Mouse (Mus musculus) ES-Bruce4 (cell line): ENCODE results near the gene P3h3. TPM values are rescaled to one million over a fixed set of nuclear protein-coding genes. Genes with fewer than 3 reads are reported as not detected.
"Not testable (repeated sequence)": the region's sequence is repeated elsewhere in the genome, so short reads cannot be mapped to it uniquely, and the experiment has no call there.

Experiments
- H3K27ac ChIP-seq: 2 replicates; pipeline ENCODE4 v1.5.1; 2012; ENCODE audit warnings: low read length, inconsistent platforms; ENCODE audit not compliant: insufficient read depth
- H3K27me3 ChIP-seq: 2 replicates; pipeline ENCODE4 v1.6.1; 2012; ENCODE audit warnings: mild to moderate bottlenecking, low read length, inconsistent platforms; ENCODE audit not compliant: control insufficient read depth, poor library complexity, insufficient read depth, severe bottlenecking
- H3K36me3 ChIP-seq: 2 replicates; pipeline ENCODE4 v1.6.1; 2012; ENCODE audit warnings: inconsistent platforms, mild to moderate bottlenecking, low read length, moderate library complexity; ENCODE audit not compliant: control insufficient read depth, poor library complexity, insufficient read depth, severe bottlenecking
- H3K4me1 ChIP-seq: one replicate; pipeline ENCODE4 v1.8.1; 2011; ENCODE audit warnings: low read length; ENCODE audit not compliant: control insufficient read depth, insufficient read depth
- H3K4me3 ChIP-seq: 2 replicates; pipeline ENCODE4 v1.5.1; 2011; ENCODE audit warnings: low read depth, mild to moderate bottlenecking, low read length
- H3K9ac ChIP-seq: 2 replicates; pipeline ENCODE4 v1.6.1; 2012; ENCODE audit warnings: low read depth, mild to moderate bottlenecking, inconsistent platforms; ENCODE audit not compliant: poor library complexity, severe bottlenecking
- H3K9me3 ChIP-seq: replicated peaks from 2 replicates; pipeline ENCODE4 v1.6.1; 2012; ENCODE audit warnings: mild to moderate bottlenecking, low read length, inconsistent platforms; ENCODE audit not compliant: control insufficient read depth, poor library complexity, insufficient read depth, severe bottlenecking
- CTCF ChIP-seq: IDR thresholded peaks from one replicate; pipeline ENCODE4 v1.8.1; 2011; ENCODE audit warnings: low read depth, low read length
- EP300 ChIP-seq: IDR thresholded peaks from 2 replicates; pipeline ENCODE4 v1.6.1; 2011; ENCODE audit warnings: low read depth, low read length; ENCODE audit not compliant: insufficient read depth
- POLR2A ChIP-seq: IDR thresholded peaks from one replicate; pipeline ENCODE4 v1.8.1; 2011; ENCODE audit warnings: low read length; ENCODE audit not compliant: insufficient read depth
- polyA plus RNA-seq: library from polyadenylated mRNA; stranded (reverse); fragments of >200 nt; gene quantifications from 2 replicates; pipeline ENCODE4 v1.2.4, GENCODE M21; 2011; ENCODE audit warnings: low read depth; ENCODE audit not compliant: missing spikeins, insufficient read depth, insufficient read length

P3h3 gene
- polyA plus RNA-seq, 1 experiment, result 3.1 TPM

DNA sequence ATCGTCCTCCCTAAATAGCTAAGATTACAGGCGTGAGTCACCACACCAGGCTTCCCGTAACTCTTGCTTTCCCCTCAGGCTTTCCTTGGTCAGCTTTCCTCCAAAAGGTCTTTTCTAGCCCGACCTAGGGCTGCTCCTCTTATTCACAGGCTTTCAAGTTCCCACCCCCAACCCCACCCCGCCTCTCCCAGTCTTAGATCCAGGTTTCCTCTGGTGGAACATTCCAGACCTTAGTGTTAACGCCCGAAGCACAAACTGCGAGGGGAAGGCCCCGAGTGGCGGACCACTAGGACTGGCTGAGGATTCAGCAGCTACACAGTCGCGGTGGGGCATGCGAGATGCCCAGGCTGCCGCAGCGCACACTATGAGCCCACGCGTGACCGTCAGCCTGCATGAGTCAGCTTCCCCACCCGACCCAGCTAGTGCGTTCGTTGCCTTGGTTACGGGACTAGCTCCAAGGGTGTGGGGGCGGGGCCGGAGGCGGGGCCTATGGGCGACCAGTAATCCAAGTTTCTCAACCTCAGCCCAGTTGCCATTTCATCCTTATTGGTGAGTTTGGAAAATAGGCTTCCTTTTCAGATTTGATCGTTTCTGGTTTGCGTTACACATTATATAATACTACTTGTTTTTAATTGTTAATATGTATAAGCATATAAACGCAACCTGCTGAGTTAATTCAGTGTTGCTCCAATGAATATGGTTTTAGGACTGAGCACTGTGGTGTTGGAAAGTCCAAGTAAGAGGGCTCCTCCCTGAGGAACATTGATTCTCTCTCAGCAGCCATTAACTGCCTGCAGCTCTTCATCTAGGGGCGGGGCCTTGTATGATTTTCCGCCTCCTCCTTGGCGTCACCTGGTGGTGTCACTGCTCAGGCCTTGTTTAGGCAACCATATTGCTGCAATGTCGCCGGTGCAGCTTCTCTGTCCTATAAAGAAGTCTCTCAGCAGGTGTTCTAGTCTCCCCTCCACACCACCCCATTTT lies 51.9 kb downstream of the P3h3 start:
- peak overlapping the region; percentile 97 for H3K27ac ChIP-seq
- peak overlapping the region; percentile 56 for H3K4me3 ChIP-seq
- no peaks in the 10 kb centered on the region for H3K4me1 ChIP-seq
- no peaks in the 10 kb centered on the region for H3K36me3 ChIP-seq
- TF ChIP-seq POLR2A (peak; percentile 63), EP300 (peak; percentile 59; the same call in 1 of the 2 replicates), CTCF (peak; percentile 29)
- H3K27me3 ChIP-seq, result no peaks in the 10 kb centered on the region
- H3K9me3 ChIP-seq, result no peaks in the 10 kb centered on the region
- peak overlapping the region; percentile 84 for H3K9ac ChIP-seq

DNA sequence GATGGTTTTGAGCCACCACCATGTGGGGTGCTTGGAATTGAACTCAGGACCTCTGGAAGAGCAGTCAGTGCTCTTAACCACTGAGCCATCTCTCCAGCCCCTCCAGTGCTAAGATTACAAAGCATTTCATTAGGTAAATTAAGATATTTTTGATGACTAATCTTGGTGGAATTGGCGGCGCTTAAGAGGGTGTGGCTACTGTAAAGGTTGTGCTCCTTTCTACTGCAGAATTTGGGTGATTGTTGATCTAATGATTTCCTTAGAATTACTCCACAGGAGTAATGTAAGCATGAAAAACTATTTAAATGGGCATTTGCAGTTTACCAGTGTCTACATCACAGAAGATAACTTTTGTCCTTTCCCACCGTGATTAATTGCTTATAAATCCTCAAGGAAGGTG lies 53.2 kb downstream of the P3h3 start:
- TF ChIP-seq CTCF (no peak), EP300 (no peak), POLR2A (no peak)
- Histone ChIP-seq H3K4me3 (no peak overlapping the region), H3K27ac (peak overlapping the region; percentile 66), H3K9me3 (no peaks in the 10 kb centered on the region), H3K36me3 (no peaks in the 10 kb centered on the region), H3K27me3 (no peaks in the 10 kb centered on the region), H3K4me1 (no peaks in the 10 kb centered on the region), H3K9ac (peak overlapping the region; percentile 2)

DNA sequence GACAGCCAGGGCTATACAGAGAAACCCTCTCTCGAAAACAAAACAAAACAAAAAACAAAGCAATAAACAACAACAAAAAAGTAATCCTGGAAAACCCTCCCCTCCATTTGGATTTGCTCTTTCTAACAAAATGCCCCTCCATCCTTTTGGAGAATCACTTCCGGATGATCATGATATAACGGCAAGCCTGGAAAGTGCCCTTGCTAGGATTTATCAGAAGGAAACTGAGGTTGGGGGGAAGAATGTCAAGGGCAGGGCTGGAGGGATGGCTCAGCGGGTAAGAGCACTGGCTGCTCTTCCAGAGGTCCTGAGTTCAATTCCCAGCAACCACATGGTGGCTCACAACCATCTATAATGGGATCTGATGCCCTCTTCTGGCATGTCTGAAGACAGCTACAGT lies 53.9 kb downstream of the P3h3 start:
- not testable (repeated sequence) for H3K9ac ChIP-seq, H3K36me3 ChIP-seq, H3K9me3 ChIP-seq, H3K4me1 ChIP-seq, H3K27me3 ChIP-seq, H3K4me3 ChIP-seq
- peak overlapping the region; percentile 37; the same call in 1 of the 2 replicates for H3K27ac ChIP-seq

DNA sequence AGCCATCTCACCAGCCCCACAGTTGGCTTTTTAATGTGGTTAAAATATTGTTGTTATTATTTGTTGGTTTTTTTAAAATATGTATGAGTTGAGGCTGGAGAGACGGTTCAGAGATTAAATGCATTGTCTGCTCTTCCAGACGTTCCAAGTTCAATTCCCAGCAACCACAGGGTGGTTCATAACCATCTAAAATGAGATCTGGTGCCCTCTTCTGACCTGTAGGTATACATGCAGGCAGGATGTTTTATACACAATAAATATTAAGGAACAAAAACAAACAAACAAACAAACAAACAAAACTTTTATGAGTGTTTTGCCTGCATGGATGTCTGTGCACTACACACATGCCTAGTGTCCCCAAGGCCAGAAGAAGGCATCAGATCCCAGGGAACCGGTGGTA lies 54.5 kb downstream of the P3h3 start:
- Histone ChIP-seq H3K36me3 (no peaks in the 10 kb centered on the region), H3K27ac (peak overlapping the region; percentile 37), H3K4me1 (no peaks in the 10 kb centered on the region), H3K9ac (peak overlapping the region; percentile 94; the same call in 1 of the 2 replicates), H3K9me3 (no peaks in the 10 kb centered on the region), H3K4me3 (peak overlapping the region; percentile 49), H3K27me3 (no peaks in the 10 kb centered on the region)
- no peak for TF ChIP-seq POLR2A
- TF ChIP-seq CTCF, result no peak
- no peak for TF ChIP-seq EP300

DNA sequence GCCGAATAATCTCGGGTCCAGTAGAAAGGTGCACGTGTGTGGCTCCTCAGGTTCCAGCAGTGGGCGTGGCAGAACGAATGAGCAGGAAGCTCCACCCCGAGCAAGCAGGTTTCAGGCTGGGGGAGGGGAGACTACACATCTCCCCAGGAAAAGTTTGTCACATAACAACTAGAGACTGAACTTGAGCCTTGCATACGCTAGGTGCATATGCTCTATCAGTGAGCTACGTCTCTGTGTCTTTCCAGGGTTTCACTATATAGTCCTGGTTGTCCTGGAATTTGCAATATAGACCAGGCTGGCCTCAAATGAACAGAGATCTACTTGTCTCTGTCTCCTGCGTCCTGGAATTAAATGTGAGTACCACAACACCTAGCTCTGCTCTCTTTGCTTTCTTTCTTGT lies 55.2 kb downstream of the P3h3 start:
- Histone ChIP-seq H3K27ac (peak overlapping the region; percentile 99), H3K9ac (peak overlapping the region; percentile 94), H3K4me3 (peak overlapping the region; percentile 66)
- H3K36me3 ChIP-seq, H3K9me3 ChIP-seq, H3K4me1 ChIP-seq, H3K27me3 ChIP-seq: not testable (repeated sequence)

DNA sequence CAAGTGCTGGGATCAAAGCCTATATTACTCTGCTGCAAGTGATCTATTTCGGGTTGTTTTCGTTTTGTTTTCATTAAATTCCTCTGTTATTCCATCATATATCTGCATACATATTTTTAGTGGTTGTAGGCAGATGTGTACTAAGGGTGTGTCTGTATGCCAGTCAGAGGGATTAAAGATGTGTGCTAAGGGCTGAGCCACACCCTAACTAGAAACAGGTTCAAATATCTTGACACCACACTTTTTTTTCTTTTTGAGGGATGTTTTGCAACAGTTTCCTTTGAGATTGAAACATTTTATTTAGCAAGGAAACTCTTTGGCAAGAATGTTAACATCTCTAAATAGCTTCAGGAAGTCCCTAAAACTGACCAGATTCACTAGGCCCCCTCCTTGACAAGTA lies 61.4 kb downstream of the P3h3 start:
- no peak for TF ChIP-seq EP300
- TF ChIP-seq POLR2A, result no peak
- no peak for TF ChIP-seq CTCF
- Histone ChIP-seq H3K27me3 (no peaks in the 10 kb centered on the region), H3K36me3 (peaks cover 5% of the 10 kb centered on the region), H3K9ac (peak overlapping the region; percentile 75), H3K9me3 (no peaks in the 10 kb centered on the region), H3K4me3 (no peak overlapping the region), H3K27ac (peak overlapping the region; percentile 100), H3K4me1 (peaks cover 3% of the 10 kb centered on the region)
